Mouse (Mus musculus): ENCODE data around the gene Ppm1g. TPM values are rescaled to one million over a fixed set of nuclear protein-coding genes. Genes with fewer than 3 reads are reported as not detected.

Gene Ppm1g
- polyA plus RNA-seq, 1 experiment from 2014 or later, result 144 TPM

Other genes starting within 250 kb of the Ppm1g start
- gene Atraid, start 172.4 kb downstream of the Ppm1g start, polyA plus RNA-seq (2015; fragmentation: Nextera tagmentation; extraction: Ambion mirVana), result 145 and 149 TPM in 2 replicates
- 10.4 and 11.8 TPM in 2 replicates for gene Slc5a6, start 171.8 kb downstream of the Ppm1g start, polyA plus RNA-seq (2015; fragmentation: Nextera tagmentation; extraction: Ambion mirVana)
- gene Cad, start 165.9 kb downstream of the Ppm1g start, polyA plus RNA-seq (2015; fragmentation: Nextera tagmentation; extraction: Ambion mirVana), result 32.5 and 36.2 TPM in 2 replicates
- not detected in 2 replicates for gene Dnajc5g, start 114.4 kb downstream of the Ppm1g start, polyA plus RNA-seq (2015; fragmentation: Nextera tagmentation; extraction: Ambion mirVana)
- 2.8 and 3.1 TPM in 2 replicates for gene Slc30a3, start 112.5 kb downstream of the Ppm1g start, polyA plus RNA-seq (2015; fragmentation: Nextera tagmentation; extraction: Ambion mirVana)
- 1.2 and 1.6 TPM in 2 replicates for gene Trim54, start 104.0 kb downstream of the Ppm1g start, polyA plus RNA-seq (2015; fragmentation: Nextera tagmentation; extraction: Ambion mirVana)
- not detected in 2 replicates for gene Ucn, start 81.9 kb downstream of the Ppm1g start, polyA plus RNA-seq (2015; fragmentation: Nextera tagmentation; extraction: Ambion mirVana)
- 62.6 and 76.8 TPM in 2 replicates for gene Mpv17, start 66.4 kb downstream of the Ppm1g start, polyA plus RNA-seq (2015; fragmentation: Nextera tagmentation; extraction: Ambion mirVana)
- gene Gm29609, start 40.8 kb downstream of the Ppm1g start, polyA plus RNA-seq (2015; fragmentation: Nextera tagmentation; extraction: Ambion mirVana), result 2.0 and 2.1 TPM in 2 replicates
- 83.0 and 93.5 TPM in 2 replicates for gene Gtf3c2, start 40.5 kb downstream of the Ppm1g start, polyA plus RNA-seq (2015; fragmentation: Nextera tagmentation; extraction: Ambion mirVana)
- 140 and 148 TPM in 2 replicates for gene Snx17, start 27.5 kb downstream of the Ppm1g start, polyA plus RNA-seq (2015; fragmentation: Nextera tagmentation; extraction: Ambion mirVana)
- 64.9 and 65.9 TPM in 2 replicates for gene Eif2b4, start 27.3 kb downstream of the Ppm1g start, polyA plus RNA-seq (2015; fragmentation: Nextera tagmentation; extraction: Ambion mirVana)
- 9.1 and 11.9 TPM in 2 replicates for gene Zfp513, start 18.4 kb downstream of the Ppm1g start, polyA plus RNA-seq (2015; fragmentation: Nextera tagmentation; extraction: Ambion mirVana)
- 156 and 171 TPM in 2 replicates for gene Nrbp1, start 20.2 kb upstream of the Ppm1g start, polyA plus RNA-seq (2015; fragmentation: Nextera tagmentation; extraction: Ambion mirVana)
- 0.83 TPM in 1 of 2 replicates, not detected in the other for gene Gm9970, start 20.5 kb upstream of the Ppm1g start, polyA plus RNA-seq (2015; fragmentation: Nextera tagmentation; extraction: Ambion mirVana)
- gene Krtcap3, start 31.0 kb upstream of the Ppm1g start, polyA plus RNA-seq (2015; fragmentation: Nextera tagmentation; extraction: Ambion mirVana), result 21.5 and 25.1 TPM in 2 replicates
- gene Ift172, start 70.4 kb upstream of the Ppm1g start, polyA plus RNA-seq (2015; fragmentation: Nextera tagmentation; extraction: Ambion mirVana), result 36.3 and 36.9 TPM in 2 replicates
- 42.3 and 46.2 TPM in 2 replicates for gene Fndc4, start 75.4 kb upstream of the Ppm1g start, polyA plus RNA-seq (2015; fragmentation: Nextera tagmentation; extraction: Ambion mirVana)
- 0.21 and 0.70 TPM in 2 replicates for gene Gckr, start 76.8 kb upstream of the Ppm1g start, polyA plus RNA-seq (2015; fragmentation: Nextera tagmentation; extraction: Ambion mirVana)
- gene Zfp512, start 231.7 kb upstream of the Ppm1g start, polyA plus RNA-seq (2015; fragmentation: Nextera tagmentation; extraction: Ambion mirVana), result 48.5 and 60.2 TPM in 2 replicates

Data from kidney, embryonic 15.5 days (tissue).